Mouse (Mus musculus) right cerebral cortex, postnatal 4 days (tissue): ENCODE measurements around the gene Nkain4.

ENCODE experiments used
- DNase-seq: peaks from one replicate; pipeline ENCODE4 v3.0.0-alpha.2; 2022

Nkain4 gene

DNA sequence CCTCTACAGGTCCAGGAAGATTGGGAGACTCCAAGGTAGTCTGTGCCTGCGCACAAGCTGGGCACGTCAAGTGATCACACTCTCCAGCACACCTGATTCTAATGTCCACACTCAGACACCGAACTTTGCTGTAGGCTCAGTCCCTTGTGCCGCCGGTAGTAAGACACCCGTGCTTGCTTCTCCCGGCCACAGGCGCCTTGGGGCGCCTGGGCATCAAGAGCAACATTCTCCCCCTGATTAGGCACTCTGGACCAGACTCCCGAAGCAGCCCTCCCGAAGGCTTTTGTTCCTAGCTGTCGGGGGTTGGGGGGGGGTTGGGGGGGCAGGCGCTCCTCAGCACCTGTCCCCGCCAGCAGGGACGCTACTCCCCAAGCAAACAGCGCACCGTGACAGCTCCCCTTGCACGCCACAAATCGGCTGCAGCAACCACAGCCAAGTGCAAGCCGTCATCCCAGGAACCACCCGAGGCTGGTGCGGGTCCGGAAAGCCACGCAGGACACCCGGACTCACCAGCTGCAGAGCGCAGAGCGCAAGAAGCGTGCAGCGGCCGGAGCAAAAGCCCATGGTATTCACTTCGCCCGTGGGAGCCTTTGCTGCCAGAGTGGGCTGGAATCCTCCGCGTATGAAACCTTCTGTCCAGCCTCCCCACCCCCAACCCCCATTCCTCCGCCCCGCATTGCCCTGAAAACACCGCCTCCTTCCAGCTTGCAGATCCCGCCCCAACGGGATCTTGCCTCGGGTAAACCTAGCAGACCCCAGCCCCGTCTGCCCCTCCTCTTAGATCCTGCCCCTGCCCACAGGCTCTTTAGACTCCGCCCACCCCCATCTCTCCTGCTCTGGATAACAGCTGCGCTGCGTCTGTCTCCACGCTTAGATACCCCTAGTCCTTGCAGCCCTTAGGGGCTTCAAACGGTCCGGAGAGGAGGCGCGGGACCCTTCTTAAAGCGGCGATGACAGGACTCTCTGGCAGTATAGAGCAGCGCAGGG lies at the start of gene Nkain4:
TSS of gene Nkain4 (minus strand) at position 639 of the 987 bp plus-strand sequence.
- peak; percentile 64 for DNase-seq

DNA sequence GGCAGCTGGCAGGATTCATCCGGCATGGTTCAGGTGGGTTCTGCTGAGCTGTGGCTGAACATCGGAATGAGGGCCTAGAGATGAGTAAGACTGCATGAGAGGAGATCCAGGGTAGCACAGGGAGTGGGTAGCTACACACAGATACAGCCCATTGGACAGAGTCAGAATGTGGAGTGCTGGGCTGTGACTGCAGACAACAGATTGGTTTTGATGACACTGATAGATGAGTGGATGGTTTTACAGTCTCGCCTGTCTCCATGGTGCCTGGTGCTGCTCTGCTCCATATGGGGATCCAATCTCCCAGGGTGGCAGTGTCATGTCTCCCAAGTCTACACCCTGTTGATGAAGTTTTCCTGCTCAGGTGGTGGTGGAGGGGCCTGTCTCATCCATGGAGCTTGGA lies 42.4 kb upstream of the Nkain4 start:
- DNase-seq, result no peak

DNA sequence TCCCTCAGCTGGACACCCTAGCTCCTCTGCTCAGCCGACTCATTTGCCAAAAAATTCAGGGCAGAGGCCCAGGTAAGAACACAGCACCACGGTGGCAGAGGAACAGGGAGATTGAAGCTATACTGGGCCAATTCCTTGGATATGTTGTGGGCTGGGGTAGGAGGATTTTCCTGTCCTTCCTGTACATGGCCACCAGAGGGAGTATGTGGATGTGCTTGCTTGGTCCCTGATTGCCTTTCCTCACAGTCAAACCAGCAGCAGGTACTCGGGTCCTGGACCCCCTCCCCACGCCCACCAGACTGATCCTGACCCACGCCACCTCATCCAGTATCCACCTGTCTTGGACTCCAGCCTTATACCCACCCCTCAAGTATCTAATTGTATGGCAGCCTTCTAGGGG lies 41.9 kb upstream of the Nkain4 start:
- peak; percentile 26 for DNase-seq

DNA sequence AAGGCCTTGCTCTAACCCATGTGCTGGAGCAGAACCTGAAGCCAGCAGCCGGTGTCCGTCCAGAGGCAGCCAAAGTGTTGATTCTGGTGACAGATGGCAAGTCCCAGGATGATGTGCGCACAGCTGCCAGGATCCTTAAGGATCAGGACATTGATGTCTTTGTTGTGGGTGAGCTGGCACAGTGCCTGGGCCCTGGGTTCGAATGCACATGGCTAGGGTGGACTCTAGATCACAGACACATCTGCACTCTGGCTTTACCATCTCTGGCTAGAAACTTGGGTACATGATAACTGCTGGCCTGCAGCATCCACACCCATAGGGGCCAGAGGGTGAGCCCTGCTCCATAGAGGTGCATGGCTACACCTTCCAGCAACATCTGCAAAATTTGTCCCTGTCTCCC lies 41.0 kb upstream of the Nkain4 start:
- DNase-seq, result no peak

DNA sequence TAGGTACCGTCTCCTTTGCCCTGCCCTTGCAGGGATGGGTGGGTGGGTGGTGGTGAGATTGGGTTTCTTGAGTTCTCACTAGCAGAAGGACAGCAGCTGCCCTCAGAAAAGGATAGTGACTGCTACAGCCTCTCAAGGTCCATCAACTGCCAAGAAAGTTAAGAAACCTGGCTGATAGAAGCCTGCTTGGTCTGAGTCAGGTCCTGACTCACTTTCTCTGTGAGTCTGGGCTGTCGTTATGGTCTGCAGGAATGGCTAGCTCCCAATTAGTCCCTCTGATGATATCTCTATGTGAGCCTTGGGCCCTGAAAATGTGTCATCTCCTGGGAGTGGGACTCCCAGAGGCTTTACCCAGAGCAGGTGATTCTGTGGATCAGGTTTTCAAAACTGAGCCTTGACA lies 39.9 kb upstream of the Nkain4 start:
- DNase-seq, result no peak

DNA sequence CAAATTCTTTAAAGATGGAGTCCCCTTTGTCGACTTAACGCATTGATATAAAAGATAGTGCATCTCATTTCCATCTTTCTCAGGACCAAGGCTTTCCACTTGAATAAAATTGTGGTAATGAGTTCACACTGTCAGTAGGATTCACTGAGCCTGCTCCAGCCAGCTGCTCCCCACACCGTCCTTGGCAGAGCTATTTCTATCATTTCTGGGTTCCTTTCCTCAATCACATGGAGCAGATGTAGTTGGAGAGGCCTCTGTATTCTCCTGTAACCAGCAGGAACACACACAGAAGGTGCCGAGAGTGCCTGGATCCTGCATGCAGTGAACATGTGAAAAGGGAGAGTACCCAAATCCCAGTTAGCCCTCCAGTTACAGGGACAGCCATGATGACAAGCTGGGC lies 35.8 kb upstream of the Nkain4 start:
- no peak for DNase-seq

DNA sequence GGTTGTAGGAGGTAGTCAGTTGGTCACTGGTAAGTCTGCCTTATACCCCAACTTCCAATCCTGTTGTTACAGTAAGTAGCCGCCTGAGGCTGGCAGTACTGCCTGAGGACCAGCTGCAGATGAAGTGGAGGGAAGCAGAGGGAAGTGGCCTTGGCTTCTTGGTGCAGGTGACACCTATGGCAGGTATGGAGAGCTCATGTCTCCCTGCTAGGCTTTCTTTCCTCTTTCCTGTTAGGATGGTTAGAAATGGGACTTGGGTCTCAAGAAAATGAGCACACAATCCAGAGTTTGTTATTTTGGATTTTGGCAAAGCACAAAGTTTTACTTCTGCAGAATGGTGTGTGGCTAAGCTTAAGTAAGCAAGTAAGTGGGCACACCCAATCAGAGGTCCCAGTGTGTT lies 34.4 kb upstream of the Nkain4 start:
- no peak for DNase-seq

DNA sequence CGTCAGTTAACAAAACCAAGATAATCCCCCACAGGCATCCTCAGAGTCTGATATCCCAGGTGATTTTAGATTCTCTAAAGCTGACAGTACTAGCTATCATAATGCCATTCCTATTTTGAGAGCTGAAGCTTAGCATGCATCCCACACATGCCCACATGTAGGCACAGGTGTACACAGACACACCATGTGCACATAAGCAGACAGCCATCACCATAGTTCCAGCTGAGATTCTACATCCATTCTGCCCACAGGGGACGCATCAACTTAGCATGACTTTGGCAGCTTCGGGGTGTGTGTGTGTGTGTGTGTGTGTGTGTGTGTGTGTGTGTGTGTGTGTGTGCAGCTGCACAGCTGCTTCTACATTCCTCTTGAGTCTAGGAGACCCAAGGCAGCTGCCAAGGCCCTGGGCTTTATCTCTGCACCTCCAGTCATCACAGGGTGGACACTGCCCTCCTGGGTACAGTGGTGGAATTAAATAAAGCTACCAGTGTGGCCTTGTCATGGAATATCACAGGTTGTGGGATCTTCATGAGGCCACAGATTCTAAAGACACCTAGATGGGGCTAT lies 33.9 kb upstream of the Nkain4 start:
- no peak for DNase-seq

DNA sequence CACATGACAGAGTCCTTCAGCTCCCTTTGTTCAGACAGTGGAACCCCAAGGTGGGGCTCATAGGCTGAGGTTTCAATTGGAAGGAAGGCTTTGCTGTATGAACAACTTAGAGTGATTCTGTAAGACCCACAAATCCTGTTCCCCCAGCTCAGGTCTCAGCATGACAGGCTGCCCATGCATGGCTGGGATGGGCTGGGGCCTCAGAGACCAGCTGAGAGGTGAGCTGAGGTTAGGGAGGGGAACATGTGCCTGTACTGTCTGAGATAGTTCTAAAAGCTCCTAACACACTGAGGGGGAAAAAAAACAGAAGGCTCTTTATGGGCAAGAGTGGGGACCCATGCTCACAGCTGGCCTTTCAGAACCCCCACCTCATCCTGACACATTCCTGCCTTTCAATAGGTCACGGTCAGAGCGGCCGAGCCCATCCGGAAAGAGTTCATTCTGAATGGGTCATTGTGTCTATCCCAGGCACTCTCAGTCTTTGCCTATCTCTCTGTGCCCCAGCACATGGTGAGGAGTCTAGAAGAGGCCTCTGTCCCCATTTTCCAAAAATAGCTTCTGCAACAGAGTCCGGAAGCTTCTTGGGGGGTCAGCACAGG lies 33.0 kb upstream of the Nkain4 start:
- DNase-seq, result no peak

DNA sequence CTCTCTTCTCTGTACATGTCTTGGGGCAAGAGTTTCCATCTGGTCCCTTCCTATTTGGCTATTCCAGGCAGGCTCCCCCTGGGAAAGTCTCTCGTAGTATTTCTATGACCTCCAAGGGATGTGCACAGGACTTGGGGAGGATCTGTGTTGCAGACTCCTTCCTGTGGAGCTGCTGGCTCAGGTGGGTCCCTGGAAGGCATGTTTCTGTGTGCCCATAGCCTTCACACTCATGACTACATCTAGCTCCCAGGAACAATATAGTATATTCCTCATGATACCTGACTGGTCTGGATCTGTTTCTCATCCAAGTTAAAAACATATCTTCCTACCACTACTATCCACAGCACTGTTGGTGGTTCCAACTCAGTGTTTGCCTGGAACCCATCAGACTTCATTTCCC lies 32.5 kb upstream of the Nkain4 start:
- no peak for DNase-seq

DNA sequence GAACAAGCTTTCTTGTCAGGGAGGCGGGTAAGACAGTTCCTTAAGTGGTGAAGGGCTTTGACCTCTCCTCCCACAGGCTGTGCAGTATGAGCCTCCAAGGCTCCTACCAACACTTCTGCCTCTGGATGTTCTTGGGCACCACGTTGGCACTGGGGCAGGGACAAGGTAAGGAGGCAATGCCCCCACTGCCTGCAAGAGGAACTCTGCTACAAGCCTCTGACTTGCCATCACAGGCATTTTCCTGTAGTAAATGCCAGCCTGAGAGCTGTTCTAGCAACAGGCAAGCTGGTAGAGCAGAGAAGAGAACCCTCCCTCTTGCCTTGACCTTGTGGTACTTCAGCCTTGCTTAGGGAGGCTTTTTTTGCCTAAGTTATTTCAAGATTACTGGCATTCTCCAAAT lies 31.9 kb upstream of the Nkain4 start, which contains the start of gene Col20a1:
TSS of gene Col20a1 (plus strand) at position 87 of the 400 bp plus-strand sequence.
- no peak for DNase-seq

DNA sequence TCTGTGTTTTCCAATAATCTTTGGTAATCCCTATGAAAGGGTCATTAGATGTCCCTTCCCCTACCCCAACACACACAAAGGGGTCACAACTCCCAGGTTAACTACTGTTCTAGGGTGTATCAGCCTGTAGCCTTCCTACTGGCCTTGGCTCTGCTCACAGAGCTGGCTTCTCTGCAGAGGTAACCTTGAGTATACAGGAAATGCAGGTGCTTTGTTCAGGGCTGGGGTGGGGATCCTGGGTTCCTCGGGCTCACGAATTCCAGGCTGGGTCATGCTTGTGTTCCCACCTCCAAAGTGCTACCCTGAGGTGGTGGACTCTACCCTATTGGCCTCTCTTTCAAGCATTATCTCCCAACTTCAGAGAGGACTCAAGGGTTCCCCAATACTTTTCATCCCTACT lies 31.1 kb upstream of the Nkain4 start:
- DNase-seq, result no peak

DNA sequence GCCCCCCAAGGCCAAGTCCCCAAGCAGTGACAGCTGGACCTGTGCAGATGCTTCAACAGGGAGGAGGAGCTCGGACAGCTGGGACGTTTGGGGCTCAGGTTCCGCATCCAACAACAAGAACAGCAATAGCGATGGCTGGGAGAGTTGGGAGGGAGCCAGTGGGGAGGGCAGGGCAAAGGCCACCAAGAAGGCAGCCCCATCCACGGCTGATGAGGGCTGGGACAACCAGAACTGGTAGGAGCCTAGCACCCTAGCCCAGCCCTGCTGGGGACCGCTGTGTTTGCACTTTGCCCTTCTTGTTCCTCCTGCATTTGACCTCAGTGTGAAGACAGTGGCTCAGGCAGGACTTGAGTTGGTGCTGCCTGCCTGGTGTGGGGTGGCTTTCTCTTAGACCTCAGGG lies 26.6 kb upstream of the Nkain4 start:
- DNase-seq, result no peak

DNA sequence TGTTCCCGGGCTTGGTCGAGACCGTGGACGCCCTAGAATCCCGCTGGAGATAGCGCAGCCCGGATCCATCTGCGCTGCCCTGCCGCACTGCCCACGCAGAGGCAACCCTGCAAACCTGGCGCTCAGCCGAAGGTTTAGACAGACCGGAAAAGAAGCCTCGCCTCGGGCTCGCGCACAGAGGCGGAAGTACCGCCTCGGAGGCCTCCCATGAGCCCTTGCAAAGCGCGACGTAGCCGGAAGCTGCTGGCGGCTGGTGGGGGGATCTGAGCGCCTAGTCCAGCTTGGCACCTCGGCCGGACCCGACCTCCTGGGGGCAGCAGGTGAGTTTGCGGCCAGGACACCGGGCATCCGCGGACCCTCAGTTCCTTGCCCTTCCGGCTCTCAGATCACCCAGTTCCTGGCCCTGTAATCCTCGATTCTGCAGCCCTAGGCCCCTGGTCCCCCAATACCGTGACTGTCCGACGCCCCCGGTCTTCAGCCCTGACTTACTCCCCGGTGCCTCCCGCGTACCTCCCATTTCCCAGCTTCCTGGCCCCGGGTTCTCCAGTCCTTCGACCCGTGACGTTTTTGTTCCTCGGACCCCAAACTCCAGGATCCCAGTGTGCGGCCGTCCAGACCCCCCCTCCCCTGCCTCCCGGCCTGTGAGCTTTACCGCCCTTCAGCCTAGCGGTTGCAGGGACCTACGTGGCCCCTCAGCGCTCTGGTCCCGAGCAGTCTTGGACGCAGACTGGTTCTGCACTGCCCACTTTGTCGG lies 12.7 kb upstream of the Nkain4 start, which contains the start of gene Arfgap1:
TSS of gene Arfgap1 (plus strand) at position 216 of the 754 bp plus-strand sequence.
- DNase-seq, result peak; percentile 91

DNA sequence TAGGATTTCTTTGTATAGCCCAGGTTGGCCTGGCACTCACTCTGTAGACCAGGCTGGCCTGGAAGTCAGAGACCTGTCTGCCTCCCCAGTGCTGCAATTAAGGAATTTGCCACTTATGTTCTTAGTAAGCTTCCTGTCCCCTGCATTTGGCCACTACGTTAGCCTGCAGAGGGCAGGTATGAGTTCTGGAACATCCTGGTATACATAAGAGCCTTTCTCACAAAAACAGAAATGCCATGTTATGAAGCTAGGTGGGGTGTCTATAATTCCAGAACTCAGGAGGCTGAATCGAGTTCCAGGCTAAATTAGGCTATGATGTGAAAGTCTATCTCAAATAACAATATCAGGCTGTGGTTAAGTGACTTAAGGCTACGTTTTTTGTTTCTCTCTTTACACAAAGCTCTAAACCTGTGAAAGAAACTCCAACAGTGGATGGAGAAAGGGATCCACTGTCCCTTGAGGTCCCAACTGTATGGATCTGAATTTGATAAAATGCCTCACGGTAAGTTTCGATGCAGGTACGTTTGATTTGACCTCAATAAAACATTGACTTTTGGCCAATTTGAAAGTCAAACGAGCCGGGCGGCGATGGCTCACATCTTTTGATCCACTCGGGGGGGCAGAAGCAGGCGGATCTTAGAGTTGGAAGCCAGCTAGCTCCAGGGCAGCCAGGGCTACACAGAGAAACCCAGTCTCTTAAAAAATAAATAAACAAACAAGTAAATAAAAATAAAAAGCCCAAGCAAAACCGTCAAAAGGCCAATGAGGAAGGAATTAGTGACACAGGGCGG lies 11.8 kb upstream of the Nkain4 start:
- no peak for DNase-seq

DNA sequence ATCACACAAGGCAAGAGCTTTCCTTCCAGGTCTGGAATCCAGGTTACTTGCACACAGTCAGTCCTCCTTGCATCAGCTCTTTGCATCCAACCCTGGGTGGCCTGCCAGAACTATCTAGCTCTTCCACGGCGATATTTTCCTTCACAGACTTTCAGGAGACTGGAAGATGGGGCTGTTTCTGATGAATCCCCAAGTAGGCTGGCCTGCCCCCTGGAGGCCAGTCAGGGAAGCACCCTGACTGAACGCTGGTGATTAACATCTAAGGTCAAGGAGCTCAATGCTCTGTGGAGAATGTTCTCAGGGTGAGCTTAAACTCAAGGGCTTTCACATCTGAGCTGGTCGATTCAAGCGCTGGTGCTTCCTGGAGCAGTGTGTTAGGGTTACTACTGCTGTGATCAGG lies 9.5 kb upstream of the Nkain4 start:
- DNase-seq, result peak; percentile 64

DNA sequence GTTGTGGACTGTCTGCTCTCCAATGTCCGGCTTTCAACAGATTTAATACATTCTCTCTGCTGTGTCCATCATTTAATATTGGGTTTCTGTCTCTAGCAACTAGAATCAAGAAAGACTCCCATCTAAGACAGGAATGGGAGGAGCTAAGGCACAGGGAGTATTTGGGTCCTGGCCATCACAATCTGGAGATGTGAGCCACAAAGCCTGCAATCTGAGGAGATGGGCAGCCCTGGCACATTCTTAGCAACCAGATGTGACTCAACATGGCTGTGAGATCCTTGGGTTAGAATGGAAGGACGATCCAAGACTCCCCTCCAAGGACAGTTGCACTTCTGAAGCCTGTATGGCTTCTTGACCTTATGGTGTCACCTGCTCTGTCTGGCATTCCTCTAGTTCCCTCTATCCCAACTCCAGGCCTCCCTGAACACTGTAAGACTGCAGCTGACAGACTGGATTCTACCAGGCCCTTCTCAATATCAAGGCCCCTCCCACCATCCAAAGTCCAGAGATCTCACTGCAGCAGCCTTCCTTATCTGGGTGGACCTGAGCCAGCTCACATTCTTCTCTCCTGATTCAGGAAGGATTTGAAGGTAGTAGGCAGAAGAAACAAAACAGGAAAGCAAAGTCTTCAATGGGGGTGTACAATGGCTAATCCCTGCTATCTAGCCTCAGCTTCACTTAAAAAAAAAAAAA lies 8.3 kb upstream of the Nkain4 start:
- DNase-seq, result no peak

DNA sequence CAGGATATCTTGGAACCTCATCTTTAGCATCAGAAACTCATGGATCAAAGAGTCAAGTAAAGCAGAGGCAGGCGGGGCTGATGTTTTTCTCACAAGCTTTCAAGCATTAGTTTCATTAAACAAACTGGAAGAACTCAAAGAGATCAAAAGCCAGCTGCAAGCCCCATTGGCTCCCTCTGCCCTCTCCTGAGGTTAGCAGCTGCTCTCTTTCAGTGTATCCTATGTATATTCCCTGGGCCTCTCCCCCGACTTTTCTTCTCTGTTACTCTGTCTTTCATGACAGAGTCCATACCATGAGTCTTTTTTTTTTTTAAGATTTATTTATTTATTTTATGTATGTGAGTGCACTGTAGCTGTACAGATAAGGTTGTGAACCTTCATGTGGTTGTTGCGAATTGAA lies 5.7 kb upstream of the Nkain4 start:
- DNase-seq, result no peak

DNA sequence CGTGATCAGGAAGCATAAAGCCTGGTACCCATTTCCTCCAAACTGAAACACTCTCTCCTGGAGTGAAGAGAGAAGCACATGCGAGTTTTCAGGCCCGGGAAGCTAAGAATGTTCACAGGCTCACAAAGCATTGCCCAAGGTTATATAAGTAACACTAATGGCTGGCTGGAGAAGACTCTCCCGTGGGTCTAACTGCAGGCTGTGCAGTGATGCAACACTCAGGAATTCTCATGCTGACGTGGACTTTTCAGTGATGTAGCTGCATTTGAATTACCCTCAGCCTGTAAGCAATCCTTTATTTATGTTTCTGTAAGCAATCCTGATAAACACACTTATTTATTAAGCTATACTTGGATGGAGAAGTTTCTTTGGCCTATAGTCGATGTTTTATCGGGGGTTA lies 5.1 kb upstream of the Nkain4 start:
- no peak for DNase-seq

DNA sequence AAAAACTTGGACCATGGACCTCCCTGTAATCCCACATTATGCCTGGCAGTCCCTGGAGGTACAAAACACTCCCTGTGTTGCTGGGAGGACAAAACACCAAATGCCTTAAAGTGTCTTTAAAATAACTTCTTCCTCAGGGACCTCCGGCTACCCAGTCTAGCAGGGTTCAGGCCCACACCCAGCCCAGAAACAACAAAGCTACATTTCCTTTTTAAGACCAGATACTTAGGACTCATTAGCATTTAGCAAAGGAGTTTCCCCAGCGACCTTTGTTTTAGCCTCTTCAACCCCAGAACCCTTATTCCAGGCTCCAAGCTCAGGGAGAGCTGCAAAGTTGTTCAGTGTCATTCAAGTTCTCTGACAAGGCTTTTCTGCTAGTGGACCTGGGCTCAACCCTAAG lies 861 bp downstream of the Nkain4 start:
- no peak for DNase-seq

DNA sequence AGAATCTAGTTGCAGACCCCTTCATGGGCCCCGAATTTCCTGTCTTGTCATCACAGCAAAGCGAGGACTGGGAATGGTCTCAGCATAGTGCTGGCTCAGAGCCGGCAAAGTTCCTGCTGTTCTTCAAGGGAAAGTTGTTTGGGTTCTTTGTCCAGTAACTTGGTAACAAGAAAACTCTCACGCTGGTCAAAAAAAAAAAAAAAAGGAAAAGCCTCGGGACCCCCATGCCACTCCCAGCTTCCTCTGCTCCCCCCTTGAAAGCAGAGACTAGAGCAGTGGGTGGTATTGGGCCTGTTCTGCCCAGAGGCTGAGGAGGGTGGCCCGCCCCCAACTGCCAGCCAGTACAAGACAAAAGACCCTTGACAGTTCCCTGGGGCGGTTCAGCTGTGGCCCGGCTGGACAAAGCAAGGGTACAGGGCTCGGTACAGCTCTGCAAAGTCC lies 1.7 kb downstream of the Nkain4 start:
- DNase-seq, result peak; percentile 37

DNA sequence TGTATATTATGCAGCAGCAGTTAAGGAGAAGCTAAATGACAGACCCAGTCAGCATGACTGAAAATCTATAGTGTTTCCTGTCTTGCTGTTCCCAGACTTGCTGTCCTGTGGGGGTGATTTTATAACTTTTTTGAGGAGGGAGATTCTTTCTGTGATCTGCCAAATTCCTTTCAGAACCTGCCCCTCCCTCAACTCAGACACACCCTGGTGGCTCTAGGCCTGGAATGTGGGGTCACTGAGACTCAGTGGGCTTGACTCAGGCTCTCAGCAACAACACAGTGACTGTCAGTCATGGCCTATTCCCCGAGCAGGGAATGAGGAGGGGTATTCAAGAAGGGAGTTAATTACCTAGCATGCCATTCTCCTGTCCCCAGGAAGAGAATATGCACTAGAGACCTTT lies 4.6 kb downstream of the Nkain4 start:
- DNase-seq, result no peak
